Mouse (Mus musculus) heart, adult 2 months (tissue): Measurements from ENCODE around the gene Ncor2.

Experiments
- CTCF ChIP-seq: fragments of 200-600 bp; IDR thresholded peaks from 2 replicates; pipeline ENCODE4 v1.8.1; 2022; ENCODE audit warnings: antibody characterized with exemption, mild to moderate bottlenecking, moderate library complexity
- POLR2A ChIP-seq: fragments of 200-500 bp; IDR thresholded peaks from 2 replicates; pipeline ENCODE4 v1.6.1; 2011; ENCODE audit warnings: mild to moderate bottlenecking, low read depth, low read length, control low read depth; ENCODE audit not compliant: insufficient read depth

DNA sequence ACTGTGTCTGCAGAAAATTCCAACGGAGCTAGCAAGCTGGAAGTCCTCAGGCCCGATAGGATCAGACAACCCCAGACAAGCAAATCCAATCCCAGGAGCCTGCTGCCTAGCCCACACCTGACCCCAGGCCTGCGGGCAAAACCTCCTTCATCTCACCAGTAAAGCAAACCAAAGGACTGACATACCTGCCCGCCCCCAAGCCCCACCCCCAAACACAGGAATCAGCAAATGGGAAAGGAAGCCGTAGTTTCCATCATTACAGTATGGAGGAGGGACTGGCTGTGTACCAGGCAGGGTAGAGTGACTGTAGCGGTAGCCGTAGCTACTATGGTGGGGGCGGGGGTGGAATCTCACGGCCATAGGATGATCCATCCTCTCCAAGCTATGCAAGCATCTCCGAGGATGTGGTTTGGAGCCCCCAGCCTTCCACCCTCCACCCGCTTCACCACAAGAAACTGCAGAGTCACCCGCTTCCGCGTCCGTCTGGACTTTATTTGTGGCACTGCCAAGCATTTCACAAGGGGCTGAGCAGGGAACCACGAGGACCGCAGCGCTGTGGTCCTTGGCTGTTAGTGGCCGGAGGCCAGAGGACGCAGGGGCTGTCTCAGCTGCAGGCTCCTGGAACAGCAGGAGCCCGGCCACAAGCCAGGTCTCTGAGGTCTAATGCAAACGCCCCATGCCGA lies 4.4 kb upstream of the Ncor2 start:
- TF ChIP-seq CTCF (no peak), POLR2A (no peak)
